Mouse (Mus musculus) MEL (cell line): ENCODE data around the gene Sox12.

Source experiments
- CTCF ChIP-seq, 3 experiments: IDR thresholded peaks in 2 of 3; conservative IDR thresholded peaks in 1 of 3; 2 replicates each; pipeline ENCODE4 v1.5.1; 2011 to 2012; ENCODE audit warnings: low read length in 3 of 3, low read depth in 2 of 3, mild to moderate bottlenecking in 2 of 3, improper control_type of control experiment in 1 of 3, inconsistent platforms in 1 of 3, mixed read lengths in 1 of 3, moderate library complexity in 1 of 3; ENCODE audit not compliant: control insufficient read depth in 1 of 3, insufficient read depth in 1 of 3, poor library complexity in 1 of 3, severe bottlenecking in 1 of 3
- EP300 ChIP-seq, 2 experiments: IDR thresholded peaks; 2 replicates each; pipeline ENCODE4 v1.6.1; 2011; ENCODE audit warnings: improper control_type of control experiment in 2 of 2, low read length in 2 of 2, low read depth in 1 of 2, mild to moderate bottlenecking in 1 of 2
- MAFK ChIP-seq: IDR thresholded peaks from 2 replicates; pipeline ENCODE4 v1.6.1; 2011; ENCODE audit warnings: low read depth, mild to moderate bottlenecking, low read length, improper control_type of control experiment, borderline replicate concordance
- MAX ChIP-seq: IDR thresholded peaks from 2 replicates; pipeline ENCODE4 v1.6.1; 2011; ENCODE audit warnings: low read length, improper control_type of control experiment
- NRF1 ChIP-seq: IDR thresholded peaks from 2 replicates; pipeline ENCODE4 v1.6.1; 2014; ENCODE audit warnings: low read depth, mild to moderate bottlenecking, inconsistent platforms, low read length, improper control_type of control experiment, moderate library complexity; ENCODE audit not compliant: poor library complexity, insufficient read depth, severe bottlenecking
- POLR2A ChIP-seq, 2 experiments: IDR thresholded peaks; 2 replicates each; pipeline ENCODE4 v1.6.1; 2011 to 2012; ENCODE audit warnings: low read length in 2 of 2, mild to moderate bottlenecking in 2 of 2, control low read depth in 1 of 2, improper control_type of control experiment in 1 of 2, low read depth in 1 of 2, moderate library complexity in 1 of 2; ENCODE audit not compliant: control insufficient read depth in 1 of 2, insufficient read depth in 1 of 2, poor library complexity in 1 of 2

GRCm38 (mm10) chr2:152349205-152349604 is 48.7 kb downstream of the Sox12 start:
- TF ChIP-seq EP300 (IDR thresholded peaks at IDR 0.05; ENCODE audit: low read depth in 1 of 2, low read length in 2 of 2), result no peak
- no peak for TF ChIP-seq CTCF (IDR thresholded peaks at IDR 0.05 in 2 of 3, conservative IDR thresholded peaks at IDR 0.05 in 1 of 3; ENCODE audit: control insufficient read depth in 1 of 3, insufficient read depth in 1 of 3, low read depth in 2 of 3, low read length in 3 of 3, poor library complexity in 1 of 3, severe bottlenecking in 1 of 3)
- no peak for TF ChIP-seq POLR2A (IDR thresholded peaks at IDR 0.05; ENCODE audit: control insufficient read depth in 1 of 2, insufficient read depth in 1 of 2, low read depth in 1 of 2, low read length in 2 of 2, poor library complexity in 1 of 2)
- TF ChIP-seq NRF1, result no peak
- no peak for TF ChIP-seq MAX
- TF ChIP-seq MAFK, result no peak
